Mouse (Mus musculus) heart, embryonic 16.5 days (tissue): ENCODE results near the gene Gm884. TPM values are rescaled to one million over a fixed set of nuclear protein-coding genes. Genes with fewer than 3 reads are reported as not detected.
A peak's percentile ranks its signal among the peaks of the same experiment; 100 is the strongest.

Experiments used
- ATAC-seq: fragments of 200-750 bp; cut with Nextera tagmentation; replicated peaks from 2 replicates; pipeline ENCODE4 v1.8.0; 2017; ENCODE audit warnings: moderate number of reproducible peaks; ENCODE audit not compliant: insufficient read depth, low FRiP score; ENCODE audit errors: extremely low read depth
- H3K27ac ChIP-seq: fragments of 300-500 bp; sonication (generic); 2 replicates; pipeline ENCODE4 v1.5.1; 2014; ENCODE audit warnings: mild to moderate bottlenecking, low read length, control low read depth, moderate library complexity
- H3K27me3 ChIP-seq: fragments of 300-500 bp; sonication (generic); 2 replicates; pipeline ENCODE4 v1.6.1; 2014; ENCODE audit warnings: low read length, mixed read lengths; ENCODE audit not compliant: control insufficient read depth, insufficient read depth
- H3K36me3 ChIP-seq: fragments of 300-500 bp; sonication (generic); 2 replicates; pipeline ENCODE4 v1.6.1; 2014; ENCODE audit not compliant: control insufficient read depth, insufficient read depth
- H3K4me1 ChIP-seq: fragments of 300-500 bp; sonication (generic); 2 replicates; pipeline ENCODE4 v1.6.1; 2014; ENCODE audit warnings: low read length, mixed read lengths; ENCODE audit not compliant: control insufficient read depth, insufficient read depth
- H3K4me2 ChIP-seq: fragments of 300-500 bp; sonication (generic); 2 replicates; pipeline ENCODE4 v1.6.1; 2014; ENCODE audit warnings: low read depth, mild to moderate bottlenecking, control low read depth, low read length
- H3K4me3 ChIP-seq: fragments of 300-500 bp; sonication (generic); 2 replicates; pipeline ENCODE4 v1.5.1; 2014; ENCODE audit warnings: mild to moderate bottlenecking, control low read depth, low read length
- H3K9ac ChIP-seq: fragments of 300-500 bp; sonication (generic); 2 replicates; pipeline ENCODE4 v1.6.1; 2014; ENCODE audit warnings: low read length, control low read depth
- H3K9me3 ChIP-seq: fragments of 300-500 bp; sonication (generic); replicated peaks from 2 replicates; pipeline ENCODE4 v1.6.1; 2016; ENCODE audit warnings: low read length; ENCODE audit not compliant: control insufficient read depth
- WGBS: fragments of 180-500 bp; shearing (Covaris S2); extraction: QIAGEN DNeasy Blood & Tissue Kit; methylation state at CpG from one replicate; pipeline ENCODE4 v1.1.7; 2014; 5-methylcytosine and 5-hydroxymethylcytosine counted together
- polyA plus RNA-seq: library from polyadenylated mRNA; unstranded; fragments of >200 nt; fragmentation: Nextera tagmentation; extraction: Ambion mirVana; gene quantifications from 2 replicates; pipeline ENCODE4 v1.2.1, GENCODE M21; 2015

Gene Gm884
- polyA plus RNA-seq, 1 experiment from 2014 or later = not detected

- 52% methylated on average over 10 of the region's 10 CpGs for WGBS
- H3K9me3 ChIP-seq = no peaks in the 10 kb centered on the region
- no peak for ATAC-seq
- H3K9ac ChIP-seq = no peak overlapping the region
- no peaks in the 10 kb centered on the region for H3K36me3 ChIP-seq
- peaks cover 66% of the 10 kb centered on the region for H3K27me3 ChIP-seq
- no peak overlapping the region for H3K4me2 ChIP-seq
- no peak overlapping the region for H3K27ac ChIP-seq
- H3K4me1 ChIP-seq = 0 out of 2 replicates have a peak, but pooled peaks cover 4% of the 10 kb centered on the region
- no peak overlapping the region for H3K4me3 ChIP-seq
Observed at GRCm38 (mm10) chr11:103653359-103653965, 32.5 kb upstream of the Gm884 start.

GRCm38 (mm10) chr11:103651426-103651825 lies 30.5 kb upstream of the Gm884 start:
- Histone ChIP-seq H3K4me3 (no peak overlapping the region), H3K9me3 (no peaks in the 10 kb centered on the region), H3K4me2 (no peak overlapping the region), H3K36me3 (no peaks in the 10 kb centered on the region), H3K4me1 (0 out of 2 replicates have a peak, but pooled peaks cover 4% of the 10 kb centered on the region), H3K27ac (no peak overlapping the region), H3K27me3 (peaks cover 86% of the 10 kb centered on the region), H3K9ac (no peak overlapping the region)
- ATAC-seq = no peak
- 72% methylated on average over 6 of the region's 6 CpGs for WGBS

GRCm38 (mm10) chr11:103649983-103650493 lies 29.1 kb upstream of the Gm884 start:
- H3K4me3 ChIP-seq = peak overlapping the region; percentile 33
- H3K9me3 ChIP-seq = no peaks in the 10 kb centered on the region
- H3K27ac ChIP-seq = no peak overlapping the region
- peaks cover 84% of the 10 kb centered on the region for H3K27me3 ChIP-seq
- H3K36me3 ChIP-seq = no peaks in the 10 kb centered on the region
- no peak overlapping the region for H3K9ac ChIP-seq
- ATAC-seq = no peak
- WGBS = 2% methylated on average over 37 of the region's 37 CpGs
- H3K4me1 ChIP-seq = 0 out of 2 replicates have a peak, but pooled peaks cover 4% of the 10 kb centered on the region
- H3K4me2 ChIP-seq = peak overlapping the region; percentile 57

GRCm38 (mm10) chr11:103649301-103649982 lies 28.5 kb upstream of the Gm884 start, which contains the start of gene Rprml:
Gene Rprml (plus strand): TSS chr11:103649570.
- Histone ChIP-seq H3K9me3 (peaks cover 1% of the 10 kb centered on the region), H3K4me1 (0 out of 2 replicates have a peak, but pooled peaks cover 4% of the 10 kb centered on the region), H3K4me2 (peak within 1 kb of the TSS; percentile 57), H3K27me3 (peaks cover 78% of the 10 kb centered on the region), H3K9ac (no peak within 1 kb of the TSS), H3K27ac (no peak within 1 kb of the TSS), H3K4me3 (peak within 1 kb of the TSS; percentile 33), H3K36me3 (no peaks in the 10 kb centered on the region)
- WGBS = 1% methylated on average over 67 of the region's 71 CpGs
- ATAC-seq = no peak

- no peak overlapping the region for H3K4me3 ChIP-seq
- no peak overlapping the region for H3K9ac ChIP-seq
- no peak overlapping the region for H3K27ac ChIP-seq
- ATAC-seq = no peak
- peaks cover 73% of the 10 kb centered on the region for H3K27me3 ChIP-seq
- H3K36me3 ChIP-seq = no peaks in the 10 kb centered on the region
- H3K4me1 ChIP-seq = 0 out of 2 replicates have a peak, but pooled peaks cover 4% of the 10 kb centered on the region
- H3K4me2 ChIP-seq = no peak overlapping the region
- 28% methylated on average over 7 of the region's 7 CpGs for WGBS
- H3K9me3 ChIP-seq = peaks cover 3% of the 10 kb centered on the region
Observed at GRCm38 (mm10) chr11:103648656-103649055, 27.7 kb upstream of the Gm884 start.

GRCm38 (mm10) chr11:103647921-103648620 lies 27.1 kb upstream of the Gm884 start:
- Histone ChIP-seq H3K4me2 (no peak overlapping the region), H3K27me3 (peaks cover 68% of the 10 kb centered on the region), H3K4me1 (0 out of 2 replicates have a peak, but pooled peaks cover 4% of the 10 kb centered on the region), H3K27ac (no peak overlapping the region), H3K9me3 (peaks cover 3% of the 10 kb centered on the region), H3K36me3 (no peaks in the 10 kb centered on the region), H3K9ac (no peak overlapping the region), H3K4me3 (no peak overlapping the region)
- no peak for ATAC-seq
- 6% methylated on average over 11 of the region's 11 CpGs for WGBS

GRCm38 (mm10) chr11:103646301-103646700 lies 25.4 kb upstream of the Gm884 start:
- Histone ChIP-seq H3K36me3 (no peaks in the 10 kb centered on the region), H3K27ac (no peak overlapping the region), H3K9ac (no peak overlapping the region), H3K27me3 (peaks cover 50% of the 10 kb centered on the region), H3K9me3 (peaks cover 3% of the 10 kb centered on the region), H3K4me3 (no peak overlapping the region), H3K4me1 (0 out of 2 replicates have a peak, but pooled peaks cover 4% of the 10 kb centered on the region), H3K4me2 (no peak overlapping the region)
- ATAC-seq = no peak
- 73% methylated on average over 6 of the region's 6 CpGs for WGBS

GRCm38 (mm10) chr11:103645731-103646130 lies 24.8 kb upstream of the Gm884 start:
- Histone ChIP-seq H3K4me3 (no peak overlapping the region), H3K27me3 (peaks cover 49% of the 10 kb centered on the region), H3K27ac (no peak overlapping the region), H3K9ac (no peak overlapping the region), H3K4me2 (no peak overlapping the region), H3K36me3 (no peaks in the 10 kb centered on the region), H3K9me3 (peaks cover 3% of the 10 kb centered on the region), H3K4me1 (0 out of 2 replicates have a peak, but pooled peaks cover 4% of the 10 kb centered on the region)
- WGBS = 58% methylated on average over 8 of the region's 8 CpGs
- no peak for ATAC-seq
